Comparison of ENCODE assay signal across 10 mouse cellular contexts in genomic region chr17:47814496-47814895, GRCm38 (mm10). TPM values are rescaled to one million over a fixed set of nuclear protein-coding genes. Genes with fewer than 3 reads are reported as not detected.
DNase-seq lines count a peak whose midpoint lies in the region; ATAC-seq and TF ChIP-seq lines count a peak whose summit lies in the region.
"Had no signal": no experiment of that assay in that cellular context is flagged by ENCODE, and none has a peak within 500 bp of the region (broad histone marks: within the 10 kb centered on the region; RNA-seq: fewer than 3 reads in every experiment).

No protein-coding gene starts in this region.

- H3K9ac ChIP-seq in lung, embryonic 14.5 days, result no peak overlapping the region
- no peak overlapping the region for H3K9ac ChIP-seq in embryonic facial prominence, embryonic 11.5 days (replicated peaks; ENCODE audit: low read length)
- no peak overlapping the region for H3K9ac ChIP-seq in limb, embryonic 11.5 days (ENCODE audit: low read length)

- ATAC-seq in lung, embryonic 14.5 days (ENCODE audit: insufficient read depth), result no peak
- no peak for ATAC-seq in embryonic facial prominence, embryonic 11.5 days (replicated peaks; ENCODE audit: insufficient number of reproducible peaks, low FRiP score, low TSS enrichment, low read depth)
- no peak for ATAC-seq in limb, embryonic 11.5 days (ENCODE audit: insufficient number of reproducible peaks, low FRiP score, low TSS enrichment, low read depth)

- H3K27ac ChIP-seq in lung, embryonic 14.5 days (ENCODE audit: low read depth), result peak overlapping the region; percentile 66; the same call in 1 of the 2 replicates
- H3K27ac ChIP-seq in embryonic facial prominence, embryonic 11.5 days (replicated peaks; ENCODE audit: low read depth, low read length), result peak overlapping the region; percentile 70
- H3K27ac ChIP-seq in limb, embryonic 11.5 days (replicated peaks; ENCODE audit: low read depth, low read length), result no peak overlapping the region

- WGBS in lung, embryonic 14.5 days, result 21% methylated on average over 6 of the region's 6 CpGs
- WGBS in embryonic facial prominence, embryonic 11.5 days, result 14% methylated on average over 6 of the region's 6 CpGs
- 9% methylated on average over 6 of the region's 6 CpGs for WGBS in limb, embryonic 11.5 days

- no peaks in the 10 kb centered on the region for H3K9me3 ChIP-seq in lung, embryonic 14.5 days (ENCODE audit: low read depth, low read length)
- no peaks in the 10 kb centered on the region for H3K9me3 ChIP-seq in embryonic facial prominence, embryonic 11.5 days (replicated peaks; ENCODE audit: control insufficient read depth, low read length)
- H3K9me3 ChIP-seq in limb, embryonic 11.5 days (ENCODE audit: control insufficient read depth, low read length), result no peaks in the 10 kb centered on the region

- peaks cover 18% of the 10 kb centered on the region; the same call in 1 of the 2 replicates for H3K4me1 ChIP-seq in lung, embryonic 14.5 days (ENCODE audit: insufficient read depth)
- peaks cover 14% of the 10 kb centered on the region for H3K4me1 ChIP-seq in embryonic facial prominence, embryonic 11.5 days (ENCODE audit: control insufficient read depth, insufficient read depth, low read length)
- peaks cover 33% of the 10 kb centered on the region for H3K4me1 ChIP-seq in limb, embryonic 11.5 days (ENCODE audit: control insufficient read depth, insufficient read depth, low read length)

- H3K27me3 ChIP-seq in lung, embryonic 14.5 days (ENCODE audit: insufficient read depth, low read length), result no peaks in the 10 kb centered on the region
- H3K27me3 ChIP-seq in embryonic facial prominence, embryonic 11.5 days (ENCODE audit: control insufficient read depth, insufficient read depth, low read length), result no peaks in the 10 kb centered on the region
- H3K27me3 ChIP-seq in limb, embryonic 11.5 days (ENCODE audit: control insufficient read depth, insufficient read depth, low read length), result no peaks in the 10 kb centered on the region; the same call in 1 of the 2 replicates

- no peak for DNase-seq in lung, embryonic 14.5 days
- no peak for DNase-seq in lung, postnatal 4 days
- DNase-seq in embryo, embryonic 10.5 days (ENCODE audit: low spot score), result peak; percentile 78
- peak; percentile 78 for DNase-seq in embryonic facial prominence, embryonic 11.5 days (ENCODE audit: low spot score)
- DNase-seq in limb, embryonic 11.5 days (ENCODE audit: low spot score), result peak; percentile 52
- no peak for DNase-seq in urinary bladder, postnatal 14 days (ENCODE audit: low spot score)
- no peak for DNase-seq in adrenal gland, postnatal 25 days
- DNase-seq: cerebellum, postnatal 10 days; lung, postnatal 14 days; right cerebral cortex, adult 18-20 months had no signal

- H3K4me2 ChIP-seq in lung, embryonic 14.5 days, result no peak overlapping the region
- H3K4me2 ChIP-seq in embryonic facial prominence, embryonic 11.5 days (ENCODE audit: low read depth, low read length), result no peak overlapping the region
- H3K4me2 ChIP-seq in limb, embryonic 11.5 days (ENCODE audit: low read depth, severe bottlenecking), result no peak overlapping the region

- H3K36me3 ChIP-seq in lung, embryonic 14.5 days (ENCODE audit: insufficient read depth), result peaks cover 52% of the 10 kb centered on the region
- peaks cover 8% of the 10 kb centered on the region for H3K36me3 ChIP-seq in embryonic facial prominence, embryonic 11.5 days (replicated peaks; ENCODE audit: control insufficient read depth, insufficient read depth, low read depth, low read length)
- H3K36me3 ChIP-seq in limb, embryonic 11.5 days (ENCODE audit: control insufficient read depth, insufficient read depth, low read length), result peaks cover 11% of the 10 kb centered on the region; the same call in 1 of the 2 replicates

- no peak for TF ChIP-seq CTCF in lung, embryonic 14.5 days (IDR thresholded peaks at IDR 0.05; ENCODE audit: low read depth)

- no peak overlapping the region for H3K4me3 ChIP-seq in lung, embryonic 14.5 days (ENCODE audit: low read depth, low read length)
- H3K4me3 ChIP-seq in embryonic facial prominence, embryonic 11.5 days (ENCODE audit: low read depth, low read length), result no peak overlapping the region
- H3K4me3 ChIP-seq in limb, embryonic 11.5 days (ENCODE audit: low read depth, low read length), result no peak overlapping the region

RNA-seq across cellular contexts. Expression of gene Mdfi, which starts 20.0 kb away (rescaled TPM):
- 38.8 and 43.6 TPM in 2 replicates for polyA plus RNA-seq in lung, embryonic 14.5 days (2014; fragmentation: Nextera tagmentation; extraction: Ambion mirVana)
- 75.2 and 95.7 TPM in 2 replicates for polyA plus RNA-seq in embryonic facial prominence, embryonic 11.5 days (2014; fragmentation: Nextera tagmentation; extraction: Ambion mirVana)
- 56.4 and 100.0 TPM in 2 replicates for polyA plus RNA-seq in limb, embryonic 11.5 days (2014; fragmentation: Nextera tagmentation; extraction: Ambion mirVana)
- total RNA-seq in adrenal gland, postnatal 25 days (2021), result 2.4 TPM in 1 of 2 replicates, not detected in the other

Comparison
In these comparisons a context has a peak if more than half of its experiments do, and no peak if none do; other contexts are left out.
1. DNase-seq: peak in embryo, embryonic 10.5 days (single experiment), embryonic facial prominence, embryonic 11.5 days (single experiment) and limb, embryonic 11.5 days (single experiment); none in lung, embryonic 14.5 days (single experiment), lung, postnatal 4 days (0 of 2), urinary bladder, postnatal 14 days (single experiment) and adrenal gland, postnatal 25 days (single experiment).